Mouse (Mus musculus) 3134 (cell line): Measurements from ENCODE around the gene 4932438H23Rik.
"Not testable (repeated sequence)": the region's sequence is repeated elsewhere in the genome, so short reads cannot be mapped to it uniquely, and the experiment has no call there.

Experiments used
- DNase-seq: peaks from one replicate; pipeline ENCODE4 v3.0.0-alpha.2; 2011; ENCODE audit warnings: low spot score; ENCODE audit not compliant: insufficient read length; ENCODE audit errors: extremely low read depth

4932438H23Rik gene

DNA sequence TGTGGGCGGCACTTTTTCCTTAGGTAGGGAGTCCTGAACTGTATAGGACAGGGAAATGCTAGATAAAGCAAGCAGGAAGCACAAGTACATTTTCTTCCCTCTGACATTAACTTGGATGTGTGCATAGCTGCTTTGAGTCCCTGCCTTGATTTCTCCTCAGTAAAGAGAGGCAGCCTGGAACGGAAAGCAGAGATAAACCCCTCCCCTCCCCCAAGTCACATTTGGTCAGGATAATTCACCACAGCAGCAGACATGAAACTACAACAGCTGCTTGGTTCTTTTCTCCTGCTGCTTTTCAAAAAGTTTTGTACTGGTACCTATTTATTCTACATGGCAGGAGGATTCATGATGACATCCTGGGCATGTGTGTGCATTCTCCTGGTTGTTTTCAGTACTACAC lies 5.6 kb upstream of the 4932438H23Rik start:
- no peak for DNase-seq

- no peak for DNase-seq
These were observed 4.6 kb upstream of the 4932438H23Rik start for GRCm38 (mm10) chr16:91099444-91100065.

- no peak for DNase-seq
These were observed 2.9 kb upstream of the 4932438H23Rik start for GRCm38 (mm10) chr16:91097858-91098257.

GRCm38 (mm10) chr16:91096984-91097506 lies 2.1 kb upstream of the 4932438H23Rik start:
- DNase-seq: no peak

GRCm38 (mm10) chr16:91096016-91096415 lies 1.1 kb upstream of the 4932438H23Rik start:
- no peak for DNase-seq

GRCm38 (mm10) chr16:91086642-91087306 lies 8.1 kb downstream of the 4932438H23Rik start:
- DNase-seq: no peak

DNA sequence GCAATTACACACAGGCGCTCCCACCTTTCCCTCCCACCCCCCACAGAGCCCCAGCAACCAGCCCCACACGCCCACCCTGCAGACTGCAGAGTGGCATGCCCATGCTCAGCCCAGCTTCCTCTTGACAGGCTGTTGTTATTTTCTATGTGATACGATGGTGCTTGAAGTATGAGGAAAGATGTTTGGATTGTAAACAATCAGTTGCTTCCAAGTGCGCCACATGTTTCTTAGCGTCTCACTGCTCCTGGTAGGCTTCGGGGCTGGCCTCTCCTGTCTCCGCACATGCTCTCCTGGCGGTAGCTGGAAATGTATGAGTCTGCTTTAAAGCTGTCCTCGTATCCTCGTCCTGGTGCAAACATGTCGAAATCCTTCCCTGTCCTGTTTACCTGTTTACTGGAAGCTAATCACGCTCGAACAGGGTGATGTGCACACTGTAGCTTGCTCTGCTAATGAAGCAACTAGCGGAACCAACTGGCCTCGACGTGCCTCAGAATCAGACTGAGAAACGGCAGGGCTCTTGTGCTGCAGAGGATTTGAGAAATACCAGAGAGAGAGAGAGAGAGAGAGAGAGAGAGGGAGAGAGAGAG lies 9.6 kb downstream of the 4932438H23Rik start:
- no peak for DNase-seq

- no peak for DNase-seq
These were observed 10.3 kb downstream of the 4932438H23Rik start for GRCm38 (mm10) chr16:91084307-91085238.

DNA sequence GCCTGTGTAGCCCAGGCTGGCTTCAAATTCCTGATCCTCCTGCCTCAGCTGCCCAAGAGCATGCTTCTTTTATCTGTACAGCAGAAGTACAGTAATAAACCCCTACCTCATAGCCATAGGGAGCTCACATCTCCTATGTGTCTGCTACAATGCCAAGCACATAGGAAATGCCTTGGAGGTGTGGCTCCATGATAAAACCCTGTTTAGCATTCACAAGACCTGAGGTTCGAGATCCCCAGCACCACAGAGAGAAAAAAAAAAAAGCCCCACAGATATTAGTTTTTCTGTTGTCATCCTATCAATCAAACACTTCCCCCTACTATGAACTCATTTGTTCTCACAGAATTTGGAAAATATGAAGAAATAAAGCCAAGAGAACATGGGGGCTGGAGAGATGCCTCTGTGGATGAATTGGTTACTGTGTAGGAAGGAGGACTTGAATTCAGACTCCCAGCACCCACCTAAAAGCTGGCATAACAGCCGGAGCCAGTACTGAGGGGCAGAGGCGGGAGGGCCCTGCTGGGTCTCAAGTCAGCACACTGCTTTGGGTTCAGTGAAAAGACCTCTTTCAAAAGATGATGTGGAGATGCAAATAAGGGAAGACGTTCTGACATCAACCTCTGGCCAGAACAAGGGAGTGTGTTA lies 11.8 kb downstream of the 4932438H23Rik start:
- DNase-seq: no peak

- DNase-seq: peak; percentile 13
These were observed 13.4 kb downstream of the 4932438H23Rik start for GRCm38 (mm10) chr16:91081508-91081907.

DNA sequence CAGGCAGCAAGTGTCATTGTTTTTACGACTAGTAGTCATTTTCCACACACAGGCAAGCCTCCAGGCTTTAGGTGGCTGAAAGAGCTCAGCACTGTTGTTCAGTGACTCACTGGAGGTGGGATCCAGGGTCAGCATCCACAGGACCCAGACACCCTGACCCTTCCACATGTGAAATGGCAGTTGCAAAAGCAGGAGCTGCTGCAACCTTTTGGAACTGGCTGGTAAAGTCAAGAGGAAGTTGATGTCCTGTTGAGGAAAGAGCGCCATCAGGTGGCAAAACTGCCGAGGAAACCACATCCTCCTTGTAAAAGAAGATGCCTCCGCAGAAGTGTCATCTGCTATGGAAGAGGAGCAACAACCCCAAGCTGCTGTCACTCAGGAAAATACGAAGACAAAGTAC lies 18.7 kb downstream of the 4932438H23Rik start:
- DNase-seq: no peak

DNA sequence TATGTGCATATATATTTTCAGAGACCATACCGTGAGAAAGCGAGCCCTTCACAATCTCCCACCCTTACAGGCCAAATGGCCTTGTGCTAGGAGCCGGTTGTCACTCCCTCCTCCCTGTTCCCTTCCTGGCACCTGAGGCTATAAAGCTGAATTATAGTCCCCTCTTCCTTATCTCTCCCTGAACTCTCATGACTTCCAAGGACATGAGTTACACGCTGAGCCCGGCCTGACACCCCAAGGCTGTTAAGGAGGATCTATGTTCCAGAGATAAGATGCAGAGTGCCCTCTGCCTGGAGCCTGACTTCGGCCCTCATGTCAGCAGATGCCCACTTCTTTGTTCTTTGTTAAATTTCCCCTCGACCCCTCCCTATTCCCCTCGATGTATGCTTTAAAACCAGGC lies 19.5 kb downstream of the 4932438H23Rik start:
- DNase-seq: not testable (repeated sequence)

GRCm38 (mm10) chr16:91073163-91073892 lies 21.6 kb downstream of the 4932438H23Rik start:
- DNase-seq: peak; percentile 22

DNA sequence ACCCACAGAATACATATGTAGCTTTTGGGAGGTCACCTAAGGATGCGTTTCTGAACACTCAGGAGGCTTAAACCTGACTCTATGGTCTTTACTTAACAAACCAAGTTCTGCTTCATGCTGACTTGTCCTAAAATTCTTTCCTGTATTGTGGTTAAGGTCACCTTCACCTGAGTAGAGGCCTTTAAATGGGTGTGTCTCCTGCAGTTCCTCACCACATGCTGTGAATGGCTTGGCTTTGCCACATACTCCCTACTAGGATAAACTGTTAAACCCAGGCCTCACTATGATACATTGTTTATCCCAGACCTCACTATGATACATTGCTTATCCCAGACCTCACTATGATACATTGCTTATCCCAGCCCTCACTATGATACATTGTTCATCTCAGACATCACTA lies 22.7 kb downstream of the 4932438H23Rik start:
- no peak for DNase-seq

- DNase-seq: no peak
These were observed 26.0 kb downstream of the 4932438H23Rik start for GRCm38 (mm10) chr16:91068969-91069368.

GRCm38 (mm10) chr16:91067122-91067521 lies 27.8 kb downstream of the 4932438H23Rik start:
- DNase-seq: no peak

DNA sequence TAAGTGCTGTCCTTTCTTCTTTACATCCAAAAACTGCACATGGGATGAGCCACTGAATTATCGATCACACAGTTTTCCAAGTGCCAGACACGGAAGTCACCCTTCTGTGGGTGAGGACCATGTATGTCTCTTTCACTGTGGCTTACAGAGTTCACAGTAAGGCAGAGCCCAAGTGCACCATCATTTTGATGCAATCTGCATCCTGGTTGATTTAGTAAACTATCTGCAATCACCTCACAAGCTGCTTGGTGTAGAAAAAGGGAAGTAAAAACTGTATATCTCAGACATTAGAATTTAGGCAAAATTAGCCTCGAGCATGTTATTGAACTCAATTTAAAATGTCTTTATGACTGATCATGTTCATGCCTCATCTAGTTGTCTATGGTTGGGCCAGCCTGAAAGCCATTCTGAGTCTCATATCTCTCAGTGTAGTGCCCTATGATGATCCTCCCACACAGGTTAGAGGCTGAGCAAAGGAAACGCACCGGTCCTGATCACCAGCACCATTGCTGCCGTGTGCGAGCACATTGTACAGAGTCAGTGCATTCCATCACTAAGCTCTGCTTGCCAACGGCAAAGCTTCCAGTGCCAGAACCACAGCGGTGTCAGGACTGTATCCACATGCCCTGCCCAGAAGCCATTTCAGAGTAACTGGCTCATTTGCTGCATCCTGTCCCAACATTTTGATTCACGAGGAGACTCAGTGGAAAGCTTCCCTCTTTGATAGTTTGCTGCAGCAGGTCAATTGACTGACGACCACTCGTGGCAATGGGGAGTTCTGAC lies 30.1 kb downstream of the 4932438H23Rik start:
- no peak for DNase-seq

GRCm38 (mm10) chr16:91063786-91064185 lies 31.1 kb downstream of the 4932438H23Rik start:
- no peak for DNase-seq
